Mouse (Mus musculus) testis, adult 2 months (tissue): Measurements from ENCODE around the gene Pvr.

ENCODE experiments used
- CTCF ChIP-seq: fragments of 200-500 bp; IDR thresholded peaks from 2 replicates; pipeline ENCODE4 v1.5.1; 2012; ENCODE audit warnings: low read depth, mild to moderate bottlenecking, inconsistent platforms, low read length, moderate library complexity; ENCODE audit not compliant: control insufficient read depth, insufficient read depth, insufficient replicate concordance
- POLR2A ChIP-seq: fragments of 200-500 bp; IDR thresholded peaks from 2 replicates; pipeline ENCODE4 v1.6.1; 2012; ENCODE audit warnings: low read depth, mild to moderate bottlenecking, inconsistent platforms, low read length, moderate library complexity; ENCODE audit not compliant: control insufficient read depth

DNA sequence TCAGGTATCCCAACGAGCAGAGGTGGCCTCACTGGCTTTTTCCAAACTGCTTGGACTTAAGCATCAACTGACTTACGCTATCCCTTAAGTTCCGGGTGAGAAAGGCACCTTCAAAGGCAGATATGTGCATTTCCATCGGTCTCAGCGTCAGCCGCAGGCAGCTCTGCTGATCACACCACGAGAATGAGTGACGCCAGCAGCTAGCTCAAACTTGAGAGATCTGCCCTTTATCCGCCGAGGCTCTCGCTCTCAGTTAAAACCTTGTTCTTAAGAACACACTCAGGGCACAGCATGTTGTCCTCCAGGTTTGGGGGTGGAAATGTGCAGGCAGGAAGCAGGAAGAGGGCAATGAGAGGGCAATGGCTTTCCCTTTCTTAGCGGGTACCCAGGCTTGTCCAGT is 28.0 kb upstream of the Pvr start:
- TF ChIP-seq CTCF (no peak), POLR2A (no peak)
